Mouse (Mus musculus) spleen, adult 2 months (tissue): ENCODE measurements around the gene Phactr1. TPM values are rescaled to one million over a fixed set of nuclear protein-coding genes. Genes with fewer than 3 reads are reported as not detected.

ENCODE experiments used
- DNase-seq, 2 experiments: peaks; one replicate each; pipeline versions ENCODE4 v3.0.0 to v3.0.0-alpha.2; 2012 to 2021; ENCODE audit warnings: low spot score in 2 of 2, low read depth in 1 of 2
- H3K27ac ChIP-seq: fragments of 200-500 bp; 2 replicates; pipeline ENCODE4 v1.5.1; 2012; ENCODE audit warnings: low read length, inconsistent platforms; ENCODE audit not compliant: insufficient read depth
- H3K27me3 ChIP-seq: fragments of 200-500 bp; 2 replicates; pipeline ENCODE4 v1.6.1; 2012; ENCODE audit warnings: mild to moderate bottlenecking, moderate library complexity, low read length, inconsistent platforms; ENCODE audit not compliant: control insufficient read depth, insufficient read depth
- H3K36me3 ChIP-seq: fragments of 200-500 bp; 2 replicates; pipeline ENCODE4 v1.6.1; 2012; ENCODE audit warnings: mild to moderate bottlenecking, low read length, inconsistent platforms; ENCODE audit not compliant: control insufficient read depth, insufficient read depth
- H3K4me1 ChIP-seq: fragments of 200-500 bp; 2 replicates; pipeline ENCODE4 v1.6.1; 2011; ENCODE audit warnings: inconsistent platforms; ENCODE audit not compliant: control insufficient read depth, insufficient read depth, insufficient read length
- H3K4me3 ChIP-seq: fragments of 200-500 bp; 2 replicates; pipeline ENCODE4 v1.5.1; 2011; ENCODE audit warnings: mild to moderate bottlenecking, inconsistent platforms; ENCODE audit not compliant: insufficient read depth, insufficient read length; ENCODE audit errors: extremely low read depth
- CTCF ChIP-seq: fragments of 200-500 bp; IDR thresholded peaks from 2 replicates; pipeline ENCODE4 v1.5.1; 2011; ENCODE audit warnings: mild to moderate bottlenecking, inconsistent platforms; ENCODE audit not compliant: insufficient read depth, insufficient read length, insufficient replicate concordance; ENCODE audit errors: extremely low read depth
- POLR2A ChIP-seq: fragments of 200-500 bp; IDR thresholded peaks from 2 replicates; pipeline ENCODE4 v1.6.1; 2011; ENCODE audit warnings: low read depth, low read length, inconsistent platforms
- WGBS: fragments of 180-500 bp; shearing (Covaris S2); methylation state at CpG from one replicate; pipeline ENCODE4 v1.1.7; 2018; 5-methylcytosine and 5-hydroxymethylcytosine counted together
- polyA plus RNA-seq: library from polyadenylated mRNA; depleted of rRNA; stranded (reverse); fragments of >200 nt; gene quantifications from 2 replicates; pipeline ENCODE4 v1.2.3, GENCODE M21; 2012

Gene Phactr1
- polyA plus RNA-seq, 1 experiment: 0.33 TPM

DNA sequence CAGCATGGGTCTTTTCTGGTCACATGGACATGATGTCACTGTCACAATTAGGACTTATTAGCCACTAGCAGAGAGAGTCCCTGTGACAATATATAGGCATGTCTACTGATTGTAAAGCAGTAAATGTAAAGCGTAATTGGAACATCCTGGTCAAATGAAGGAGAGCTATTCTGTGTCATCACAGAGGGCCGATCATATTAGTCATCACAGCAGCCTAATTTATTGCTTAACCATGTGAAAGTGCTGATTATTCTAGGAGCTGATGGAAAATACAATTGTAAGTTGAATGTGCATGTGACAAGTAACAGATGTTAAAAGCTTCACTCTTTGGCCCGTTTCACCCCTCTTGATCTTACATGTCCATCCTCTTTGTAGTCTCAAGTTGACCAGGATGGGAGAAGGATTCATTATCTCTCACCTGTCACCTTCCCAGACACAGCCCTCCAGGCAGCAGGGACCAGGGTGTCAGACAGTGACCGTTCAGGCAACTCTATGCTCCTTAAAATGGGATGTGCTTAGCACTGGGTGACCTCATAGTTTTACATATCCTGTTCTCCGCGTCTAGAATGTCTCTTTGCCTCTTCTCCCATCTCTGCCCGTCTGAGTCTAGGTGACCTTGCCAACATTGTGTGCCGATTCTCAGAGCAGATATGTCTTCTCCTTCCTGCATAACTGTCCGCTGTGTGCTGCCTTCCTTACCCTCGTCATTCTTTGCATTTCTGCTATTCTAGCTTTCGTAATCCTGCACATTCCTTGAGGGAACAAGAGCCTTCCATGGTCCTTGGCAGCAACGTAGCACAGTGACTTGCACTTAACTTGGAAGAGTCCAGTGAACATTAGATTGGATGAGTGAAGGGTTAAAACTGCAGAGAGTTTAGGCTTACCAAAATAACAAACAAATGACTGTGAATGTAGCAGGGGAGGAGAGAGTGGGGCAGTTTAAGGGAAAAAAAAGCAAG is 209.4 kb downstream of the Phactr1 start:
- WGBS: 80% methylated on average over 12 of the region's 12 CpGs
- TF ChIP-seq CTCF: no peak
- no peak for TF ChIP-seq POLR2A
- Histone ChIP-seq H3K36me3 (no peaks in the 10 kb centered on the region), H3K27ac (no peak overlapping the region), H3K4me3 (no peak overlapping the region), H3K27me3 (no peaks in the 10 kb centered on the region), H3K4me1 (no peaks in the 10 kb centered on the region)
- no peak for DNase-seq

DNA sequence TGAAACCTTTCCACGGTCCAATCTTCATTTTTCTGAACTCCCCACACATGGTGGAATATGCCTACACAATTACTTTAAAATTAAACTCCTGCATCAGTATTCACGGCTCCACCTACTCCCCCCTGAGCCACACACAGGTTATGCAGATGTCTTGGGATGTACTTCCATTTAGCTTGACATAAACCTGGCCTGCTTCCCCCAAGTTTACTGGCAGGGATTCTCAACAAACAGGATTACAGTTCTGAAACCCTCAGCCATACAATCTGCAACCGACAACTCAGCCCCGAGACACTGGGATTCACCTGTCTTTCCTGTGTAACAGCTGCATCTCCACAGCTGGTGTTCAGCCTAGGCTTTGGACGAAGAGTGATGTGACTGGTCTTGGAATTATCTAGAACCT is 210.2 kb downstream of the Phactr1 start:
- Histone ChIP-seq H3K36me3 (no peaks in the 10 kb centered on the region), H3K4me3 (no peak overlapping the region), H3K27me3 (no peaks in the 10 kb centered on the region), H3K27ac (no peak overlapping the region), H3K4me1 (no peaks in the 10 kb centered on the region)
- no peak for DNase-seq
- TF ChIP-seq POLR2A (no peak), CTCF (no peak)
- WGBS: 81% methylated on average over 5 of the region's 5 CpGs

DNA sequence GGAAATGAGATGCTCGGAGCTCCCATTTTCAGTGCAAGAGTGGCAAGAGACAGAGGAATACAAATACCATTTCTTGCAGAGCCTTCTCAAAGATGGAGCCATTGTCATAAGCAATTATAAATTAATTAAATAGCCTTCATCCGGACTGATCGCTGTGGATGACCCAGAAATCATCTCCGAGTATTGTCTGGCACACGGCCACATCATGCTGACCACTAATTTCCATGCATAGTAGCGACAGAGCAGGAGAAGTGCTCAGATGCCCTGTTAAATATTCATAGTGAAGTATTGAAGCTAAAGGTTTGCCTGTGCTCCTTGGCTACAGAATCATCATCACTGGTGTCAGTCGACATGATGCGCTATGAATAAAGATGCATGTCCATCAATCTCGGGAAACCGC is 213.6 kb downstream of the Phactr1 start:
- 92% methylated on average over 10 of the region's 10 CpGs for WGBS
- no peak overlapping the region for H3K4me3 ChIP-seq
- no peak for TF ChIP-seq POLR2A
- no peak for TF ChIP-seq CTCF
- H3K4me1 ChIP-seq: no peaks in the 10 kb centered on the region
- H3K36me3 ChIP-seq: no peaks in the 10 kb centered on the region
- no peak for DNase-seq
- H3K27me3 ChIP-seq: no peaks in the 10 kb centered on the region
- no peak overlapping the region for H3K27ac ChIP-seq

DNA sequence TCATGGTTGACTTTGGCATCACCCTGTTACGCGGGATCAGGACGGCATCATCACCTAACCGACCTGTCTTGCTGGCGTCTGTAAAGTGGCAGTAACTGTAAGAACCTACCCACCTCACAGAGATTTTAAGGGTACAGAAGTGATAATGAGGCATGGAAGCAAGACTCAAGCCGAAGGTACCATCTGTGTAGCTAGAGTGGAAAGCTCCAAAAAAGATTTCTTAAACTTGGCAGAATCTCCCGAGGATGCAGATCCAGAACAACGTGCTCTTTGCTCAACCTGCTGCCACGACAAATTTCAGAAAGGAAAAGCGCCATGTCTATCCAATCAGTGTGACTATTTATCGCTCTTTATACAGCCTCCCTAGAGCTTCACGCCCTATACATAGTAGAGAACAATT is 214.2 kb downstream of the Phactr1 start:
- DNase-seq: no peak
- 93% methylated on average over 12 of the region's 12 CpGs for WGBS
- no peak overlapping the region for H3K27ac ChIP-seq
- no peaks in the 10 kb centered on the region for H3K27me3 ChIP-seq
- no peak overlapping the region for H3K4me3 ChIP-seq
- TF ChIP-seq CTCF (no peak), POLR2A (no peak)
- no peaks in the 10 kb centered on the region for H3K4me1 ChIP-seq
- no peaks in the 10 kb centered on the region for H3K36me3 ChIP-seq

GRCm38 (mm10) chr13:42895980-42896379 is 215.6 kb downstream of the Phactr1 start:
- TF ChIP-seq CTCF: no peak
- TF ChIP-seq POLR2A: no peak
- DNase-seq: no peak
- Histone ChIP-seq H3K27ac (no peak overlapping the region), H3K36me3 (no peaks in the 10 kb centered on the region), H3K27me3 (no peaks in the 10 kb centered on the region), H3K4me3 (no peak overlapping the region), H3K4me1 (no peaks in the 10 kb centered on the region)
- 91% methylated on average over 3 of the region's 3 CpGs for whole genome bisulfite sequencing

- Histone ChIP-seq H3K4me3 (no peak overlapping the region), H3K27ac (no peak overlapping the region), H3K4me1 (no peaks in the 10 kb centered on the region), H3K27me3 (no peaks in the 10 kb centered on the region), H3K36me3 (no peaks in the 10 kb centered on the region)
- 78% methylated on average over 3 of the region's 3 CpGs for WGBS
- DNase-seq: no peak
- TF ChIP-seq POLR2A: no peak
- no peak for TF ChIP-seq CTCF
Observed at GRCm38 (mm10) chr13:42899611-42900010, 219.2 kb downstream of the Phactr1 start.

GRCm38 (mm10) chr13:42901837-42902236 is 221.4 kb downstream of the Phactr1 start:
- no peak for TF ChIP-seq POLR2A
- TF ChIP-seq CTCF: no peak
- WGBS: 86% methylated on average over 2 of the region's 2 CpGs
- Histone ChIP-seq H3K27ac (no peak overlapping the region), H3K27me3 (no peaks in the 10 kb centered on the region), H3K4me1 (peaks cover 2% of the 10 kb centered on the region; the same call in 1 of the 2 replicates), H3K4me3 (no peak overlapping the region), H3K36me3 (no peaks in the 10 kb centered on the region)
- DNase-seq: no peak
